Mouse (Mus musculus): ENCODE data around the gene Sox3. TPM values are rescaled to one million over a fixed set of nuclear protein-coding genes. Genes with fewer than 3 reads are reported as not detected.

The Sox3 gene
- total RNA-seq (2023): not detected in 2 replicates

DNA sequence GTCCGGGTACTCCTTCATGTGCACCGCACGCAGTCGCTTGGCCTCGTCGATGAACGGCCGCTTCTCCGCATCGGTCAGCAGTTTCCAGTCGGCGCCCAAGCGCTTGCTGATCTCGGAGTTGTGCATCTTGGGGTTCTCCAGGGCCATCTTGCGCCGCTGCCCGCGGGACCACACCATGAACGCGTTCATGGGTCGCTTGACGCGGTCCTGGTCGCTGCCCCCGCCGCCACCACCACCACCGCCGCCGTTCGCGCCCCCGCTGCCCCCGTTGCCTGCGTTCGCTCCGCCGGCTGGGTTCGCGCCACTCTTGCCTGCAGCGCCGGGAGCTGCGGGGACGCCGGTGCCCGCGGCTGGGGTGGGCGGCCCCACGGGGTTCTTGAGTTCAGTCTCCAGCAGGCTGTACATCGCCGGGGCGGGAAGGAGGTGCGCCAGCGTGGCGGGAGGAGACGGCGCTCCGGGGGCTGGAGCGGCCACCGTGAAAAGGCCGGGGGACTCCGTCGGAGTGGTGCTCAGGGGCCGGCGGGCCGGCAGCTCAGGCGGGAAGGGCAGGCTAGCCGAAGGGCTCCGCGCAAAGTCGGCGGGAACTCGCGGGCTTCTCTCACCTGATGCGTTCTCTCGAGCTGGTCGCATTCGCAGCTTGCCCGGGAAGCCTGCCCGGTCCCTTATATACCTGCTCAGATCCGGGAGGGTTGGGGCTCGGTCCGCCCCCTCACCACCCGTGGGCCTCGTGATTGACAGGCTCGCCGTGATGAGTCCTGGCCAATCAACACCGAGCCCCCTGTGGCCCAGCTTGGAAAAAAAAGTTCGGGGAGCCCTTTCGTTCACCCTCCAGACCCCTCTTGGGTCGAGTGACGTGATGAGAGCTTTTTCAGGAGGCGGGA, at the start of gene Sox3:
Sox3 (minus strand) TSS at position 630 of the 881 bp plus-strand sequence.

